Mouse (Mus musculus) heart, embryonic 14.5 days (tissue): ENCODE measurements around the gene Oxct1. TPM values are rescaled to one million over a fixed set of nuclear protein-coding genes. Genes with fewer than 3 reads are reported as not detected.

ENCODE experiments used
- ATAC-seq: fragments of 200-750 bp; cut with Nextera tagmentation; 2 replicates; pipeline ENCODE4 v1.8.0; 2017; ENCODE audit warnings: low read depth, moderate TSS enrichment; ENCODE audit not compliant: insufficient number of reproducible peaks, insufficient read depth, low FRiP score
- H3K27ac ChIP-seq, 2 experiments: fragments of 200-500 bp in 1 of 2; fragments of 300-500 bp in 1 of 2; sonication (generic) in 1 of 2; replicated peaks in 1 of 2; 2 replicates each; pipeline ENCODE4 v1.5.1; 2012 to 2014; ENCODE audit warnings: low read depth in 2 of 2, low read length in 2 of 2, control low read depth in 1 of 2, mild to moderate bottlenecking in 1 of 2, mixed read lengths in 1 of 2; ENCODE audit not compliant: control insufficient read depth in 1 of 2, insufficient read depth in 1 of 2
- H3K27me3 ChIP-seq: fragments of 300-500 bp; sonication (generic); 2 replicates; pipeline ENCODE4 v1.6.1; 2014; ENCODE audit warnings: mild to moderate bottlenecking, low read length, control low read depth; ENCODE audit not compliant: control insufficient read depth, insufficient read depth
- H3K36me3 ChIP-seq: fragments of 300-500 bp; sonication (generic); 2 replicates; pipeline ENCODE4 v1.6.1; 2014; ENCODE audit warnings: mild to moderate bottlenecking, control low read depth, low read length, mixed read lengths; ENCODE audit not compliant: control insufficient read depth, insufficient read depth
- H3K4me1 ChIP-seq, 2 experiments: fragments of 200-500 bp in 1 of 2; fragments of 300-500 bp in 1 of 2; sonication (generic) in 1 of 2; 2 replicates each; pipeline ENCODE4 v1.6.1; 2012 to 2014; ENCODE audit warnings: low read length in 2 of 2, control low read depth in 1 of 2, mixed read lengths in 1 of 2; ENCODE audit not compliant: control insufficient read depth in 2 of 2, insufficient read depth in 2 of 2
- H3K4me2 ChIP-seq: fragments of 300-500 bp; sonication (generic); 2 replicates; pipeline ENCODE4 v1.6.1; 2014; ENCODE audit warnings: mild to moderate bottlenecking, low read length
- H3K4me3 ChIP-seq, 2 experiments: fragments of 200-500 bp in 1 of 2; fragments of 300-500 bp in 1 of 2; sonication (generic) in 1 of 2; 2 replicates each; pipeline ENCODE4 v1.5.1; 2012 to 2014; ENCODE audit warnings: low read length in 2 of 2, mild to moderate bottlenecking in 2 of 2, control low read depth in 1 of 2, low read depth in 1 of 2, moderate library complexity in 1 of 2; ENCODE audit not compliant: control insufficient read depth in 1 of 2, insufficient read depth in 1 of 2
- H3K9ac ChIP-seq: fragments of 300-500 bp; sonication (generic); 2 replicates; pipeline ENCODE4 v1.6.1; 2014; ENCODE audit warnings: mild to moderate bottlenecking, low read length
- H3K9me3 ChIP-seq: fragments of 300-500 bp; sonication (generic); 2 replicates; pipeline ENCODE4 v1.6.1; 2016; ENCODE audit warnings: low read length, control low read depth; ENCODE audit not compliant: control insufficient read depth
- WGBS: fragments of 180-500 bp; shearing (Covaris S2); extraction: QIAGEN DNeasy Blood & Tissue Kit; methylation state at CpG from one replicate; pipeline ENCODE4 v1.1.7; 2014; 5-methylcytosine and 5-hydroxymethylcytosine counted together
- polyA plus RNA-seq: library from polyadenylated mRNA; unstranded; fragments of >200 nt; fragmentation: Nextera tagmentation; extraction: Ambion mirVana; gene quantifications from 2 replicates; pipeline ENCODE4 v1.2.1, GENCODE M21; 2014

Oxct1 gene
- polyA plus RNA-seq, 1 experiment from 2014 or later, result 327 TPM

GRCm38 (mm10) chr15:4090601-4091000 is 64.4 kb downstream of the Oxct1 start:
- Histone ChIP-seq H3K27ac (no peak overlapping the region), H3K36me3 (peaks cover 44% of the 10 kb centered on the region), H3K9ac (no peak overlapping the region), H3K4me1 (no peaks in the 10 kb centered on the region), H3K27me3 (no peaks in the 10 kb centered on the region), H3K4me3 (no peak overlapping the region), H3K4me2 (no peak overlapping the region), H3K9me3 (no peaks in the 10 kb centered on the region)
- 84% methylated on average over 3 of the region's 3 CpGs for WGBS
- ATAC-seq, result no peak

GRCm38 (mm10) chr15:4092586-4092985 is 66.4 kb downstream of the Oxct1 start:
- Histone ChIP-seq H3K4me1 (no peaks in the 10 kb centered on the region), H3K27ac (no peak overlapping the region), H3K9me3 (no peaks in the 10 kb centered on the region), H3K4me3 (no peak overlapping the region), H3K9ac (no peak overlapping the region), H3K4me2 (no peak overlapping the region), H3K27me3 (no peaks in the 10 kb centered on the region), H3K36me3 (peaks cover 58% of the 10 kb centered on the region)
- WGBS, result 87% methylated on average over 2 of the region's 2 CpGs
- ATAC-seq, result no peak

DNA sequence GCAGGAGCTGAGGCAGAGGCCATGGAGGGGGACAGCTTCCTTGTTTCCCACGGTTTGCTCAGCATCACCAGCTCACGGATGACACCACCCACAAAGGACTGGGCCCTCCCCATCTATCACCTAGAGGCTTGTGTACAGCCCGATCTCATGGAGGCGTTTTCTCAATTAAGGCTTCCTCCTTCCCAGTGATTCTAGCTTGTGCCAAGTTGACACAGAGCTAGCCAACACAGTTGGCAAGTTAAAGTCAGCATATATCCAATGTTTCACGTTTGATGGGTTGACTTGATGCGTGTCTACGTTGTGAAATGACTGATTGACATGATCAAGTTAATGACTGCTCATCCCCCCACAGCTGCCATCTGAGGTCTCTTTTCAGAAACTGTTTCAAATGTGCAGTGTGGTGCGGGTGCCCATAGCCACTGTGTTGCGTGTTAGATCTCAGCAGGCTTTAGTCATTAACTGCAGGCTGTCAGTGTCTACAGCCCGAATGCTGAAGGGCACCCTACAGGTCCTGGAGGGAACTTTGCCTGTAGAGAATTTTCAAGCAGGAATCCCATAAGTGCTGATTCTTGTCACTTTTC is 74.2 kb downstream of the Oxct1 start:
- Histone ChIP-seq H3K9ac (no peak overlapping the region), H3K4me1 (peaks cover 0 to 12% of the 10 kb centered on the region in 2 experiments; a peak in 2 of 4 replicates), H3K27me3 (no peaks in the 10 kb centered on the region), H3K4me3 (no peak overlapping the region), H3K36me3 (peaks cover 63% of the 10 kb centered on the region), H3K4me2 (no peak overlapping the region), H3K9me3 (no peaks in the 10 kb centered on the region), H3K27ac (no peak overlapping the region)
- WGBS, result 90% methylated on average over 10 of the region's 10 CpGs
- no peak for ATAC-seq

DNA sequence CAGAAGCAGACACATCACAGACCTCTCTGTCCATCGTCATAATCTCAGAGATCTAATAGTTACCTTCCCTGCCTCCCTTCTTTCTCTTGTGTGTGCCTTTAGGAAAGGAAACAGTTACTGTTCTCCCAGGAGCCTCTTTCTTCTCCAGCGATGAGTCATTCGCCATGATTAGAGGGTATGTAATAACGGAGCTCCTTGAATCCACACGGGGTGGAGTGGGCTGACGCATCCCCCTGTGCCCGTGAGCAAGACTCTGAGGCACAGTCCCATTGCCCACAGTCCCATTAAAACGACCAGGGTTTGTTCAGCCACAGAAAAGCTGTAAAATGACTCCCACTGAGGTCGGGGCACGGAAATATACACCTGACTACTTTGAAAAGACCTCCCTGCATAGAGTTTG is 74.8 kb downstream of the Oxct1 start:
- Histone ChIP-seq H3K9ac (no peak overlapping the region), H3K4me1 (peaks cover 0 to 12% of the 10 kb centered on the region in 2 experiments; a peak in 2 of 4 replicates), H3K4me3 (no peak overlapping the region), H3K27me3 (no peaks in the 10 kb centered on the region), H3K9me3 (no peaks in the 10 kb centered on the region), H3K4me2 (no peak overlapping the region), H3K27ac (no peak overlapping the region), H3K36me3 (peaks cover 59% of the 10 kb centered on the region)
- 83% methylated on average over 10 of the region's 10 CpGs for WGBS
- no peak for ATAC-seq

GRCm38 (mm10) chr15:4104319-4104718 is 78.1 kb downstream of the Oxct1 start:
- ATAC-seq, result no peak
- no peaks in the 10 kb centered on the region for H3K9me3 ChIP-seq
- H3K36me3 ChIP-seq, result peaks cover 52% of the 10 kb centered on the region
- WGBS, result 78% methylated on average over 12 of the region's 12 CpGs
- H3K4me1 ChIP-seq, result peaks cover 0 to 4% of the 10 kb centered on the region in 2 experiments; a peak in 1 of 4 replicates
- H3K27ac ChIP-seq, result no peak overlapping the region
- H3K4me3 ChIP-seq, result no peak overlapping the region
- H3K4me2 ChIP-seq, result no peak overlapping the region
- H3K9ac ChIP-seq, result no peak overlapping the region
- H3K27me3 ChIP-seq, result no peaks in the 10 kb centered on the region

- no peak overlapping the region for H3K27ac ChIP-seq
- H3K9ac ChIP-seq, result no peak overlapping the region
- peaks cover 46% of the 10 kb centered on the region for H3K36me3 ChIP-seq
- no peak overlapping the region for H3K4me3 ChIP-seq
- WGBS, result 82% methylated on average over 4 of the region's 4 CpGs
- no peaks in the 10 kb centered on the region for H3K9me3 ChIP-seq
- no peak overlapping the region for H3K4me2 ChIP-seq
- no peaks in the 10 kb centered on the region for H3K27me3 ChIP-seq
- H3K4me1 ChIP-seq, result no peaks in the 10 kb centered on the region
- no peak for ATAC-seq
Measured at GRCm38 (mm10) chr15:4105498-4105897, 79.3 kb downstream of the Oxct1 start.

DNA sequence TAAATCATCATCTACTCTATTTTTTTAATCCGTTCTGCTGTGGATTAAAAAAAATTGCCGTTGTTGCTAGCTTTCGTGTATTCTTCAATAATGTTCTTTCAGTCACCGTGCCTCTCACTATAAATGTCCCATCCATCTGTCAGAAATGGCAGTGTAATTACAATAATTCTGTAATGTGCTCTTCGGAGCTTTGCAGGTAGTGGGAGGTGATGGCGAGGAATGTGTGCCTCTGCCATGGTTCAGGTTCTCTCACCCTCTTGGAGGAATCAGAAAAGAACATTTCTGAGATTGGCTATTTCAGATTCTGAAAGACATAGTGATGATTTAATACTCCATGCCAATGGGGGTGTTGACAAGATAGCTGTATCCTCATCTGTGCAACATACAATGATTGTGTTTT is 93.8 kb downstream of the Oxct1 start:
- Histone ChIP-seq H3K4me3 (no peak overlapping the region), H3K27ac (no peak overlapping the region), H3K27me3 (no peaks in the 10 kb centered on the region), H3K4me1 (no peaks in the 10 kb centered on the region), H3K36me3 (no peaks in the 10 kb centered on the region; the same call in 1 of the 2 replicates), H3K9ac (no peak overlapping the region), H3K4me2 (no peak overlapping the region), H3K9me3 (no peaks in the 10 kb centered on the region)
- ATAC-seq, result no peak
- WGBS, result 93% methylated on average over 6 of the region's 6 CpGs

DNA sequence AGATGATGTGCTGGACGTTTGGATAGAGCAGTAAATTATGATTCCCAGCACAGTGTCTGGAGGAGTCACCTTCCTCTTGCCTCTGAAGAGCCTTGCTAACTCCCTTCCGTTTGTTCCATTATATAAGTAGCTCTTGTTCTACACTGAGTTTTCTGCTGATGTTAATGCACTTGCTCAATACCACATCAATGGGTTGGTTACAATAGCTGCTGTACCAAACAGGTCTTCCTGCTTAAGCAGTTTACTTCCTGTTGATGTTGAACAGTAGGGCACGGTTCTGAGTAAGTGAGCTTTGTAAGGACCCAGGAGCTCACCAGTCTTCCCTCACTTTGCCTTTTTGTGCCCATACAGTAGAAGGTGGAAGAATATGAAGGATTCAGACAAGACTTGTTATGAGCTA is 98.5 kb downstream of the Oxct1 start:
- Histone ChIP-seq H3K36me3 (peaks cover 20% of the 10 kb centered on the region), H3K4me3 (no peak overlapping the region), H3K27me3 (no peaks in the 10 kb centered on the region), H3K27ac (no peak overlapping the region), H3K9ac (no peak overlapping the region), H3K9me3 (no peaks in the 10 kb centered on the region), H3K4me1 (no peaks in the 10 kb centered on the region), H3K4me2 (no peak overlapping the region)
- ATAC-seq, result no peak
- 74% methylated on average over 3 of the region's 3 CpGs for WGBS
